Mouse (Mus musculus) bone marrow macrophage, adult 2 months (primary cell): Measurements from ENCODE around the gene Pld4.

Experiments
- CTCF ChIP-seq: IDR thresholded peaks from 2 replicates; pipeline ENCODE4 v1.5.1; 2012; ENCODE audit warnings: low read depth, mild to moderate bottlenecking, low read length, moderate library complexity
- POLR2A ChIP-seq: IDR thresholded peaks from 2 replicates; pipeline ENCODE4 v1.6.1; 2012; ENCODE audit warnings: mild to moderate bottlenecking, low read depth, low read length, borderline replicate concordance

DNA sequence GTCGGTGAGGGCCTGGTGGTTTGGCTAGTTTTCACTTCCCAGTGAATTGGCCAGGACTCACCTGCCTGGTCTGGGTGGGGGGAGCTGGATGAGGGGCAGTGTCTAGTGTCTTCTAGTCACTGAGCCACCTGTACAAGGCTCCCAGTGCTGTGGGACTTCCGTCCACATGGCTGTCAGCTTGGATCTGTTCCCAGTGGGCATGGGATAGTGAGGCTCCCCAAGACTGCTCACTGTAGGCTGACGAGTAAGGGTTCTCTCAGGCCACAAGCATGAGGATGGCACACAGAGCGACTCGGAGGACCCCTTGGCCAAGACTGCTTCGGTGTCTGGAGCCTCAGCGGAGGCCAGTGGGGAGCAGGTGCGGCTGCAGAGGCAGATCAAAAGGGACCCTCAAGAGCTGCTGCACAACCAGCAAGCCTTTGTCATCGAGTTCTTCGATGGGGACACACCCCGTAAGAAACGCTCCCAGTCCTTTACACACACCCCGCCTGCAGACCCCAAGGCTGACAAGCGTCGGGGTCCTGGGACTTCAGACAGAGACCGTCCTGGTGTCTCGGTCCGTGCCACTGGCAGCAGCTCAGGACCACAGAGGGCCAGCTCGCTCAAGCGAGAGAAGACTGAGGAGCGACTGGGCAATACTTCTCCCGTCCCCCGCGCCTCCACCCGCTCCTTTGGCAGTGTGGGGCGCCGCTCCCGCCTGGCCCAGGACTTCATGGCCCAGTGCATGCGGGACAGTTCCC lies 24.4 kb upstream of the Pld4 start:
- TF ChIP-seq CTCF (no peak), POLR2A (no peak)
